In genomic region chr7:80857181-80857580, GRCm38 (mm10) we compare ENCODE assay signal across 10 mouse cellular contexts. TPM values are rescaled to one million over a fixed set of nuclear protein-coding genes. Genes with fewer than 3 reads are reported as not detected.
A peak's percentile ranks its signal among the peaks of the same experiment; 100 is the strongest.
DNase-seq lines count a peak whose midpoint lies in the region; ATAC-seq and TF ChIP-seq lines count a peak whose summit lies in the region.
"Had no signal": no experiment of that assay in that cellular context is flagged by ENCODE, and none has a peak within 500 bp of the region (broad histone marks: within the 10 kb centered on the region; RNA-seq: fewer than 3 reads in every experiment).

No protein-coding gene starts in this region.

- no peak overlapping the region for H3K9ac ChIP-seq in intestine, embryonic 14.5 days (ENCODE audit: low read length)
- H3K9ac ChIP-seq in intestine, embryonic 15.5 days = no peak overlapping the region
- no peak overlapping the region for H3K9ac ChIP-seq in heart, postnatal 0 days (replicated peaks; ENCODE audit: low read depth, low read length)
- H3K9ac ChIP-seq: embryonic facial prominence, embryonic 12.5 days; neural tube, embryonic 13.5 days had no signal

- H3K36me3 ChIP-seq in intestine, embryonic 14.5 days (ENCODE audit: control insufficient read depth, insufficient read depth, low read length) = no peaks in the 10 kb centered on the region
- H3K36me3 ChIP-seq in intestine, embryonic 15.5 days = no peaks in the 10 kb centered on the region
- no peaks in the 10 kb centered on the region for H3K36me3 ChIP-seq in heart, postnatal 0 days (replicated peaks; ENCODE audit: control insufficient read depth, insufficient read depth, low read length)
- H3K36me3 ChIP-seq in splenic B cell, adult 2 months (ENCODE audit: control insufficient read depth, insufficient read depth, low read length, poor library complexity, severe bottlenecking) = no peaks in the 10 kb centered on the region
- H3K36me3 ChIP-seq: embryonic facial prominence, embryonic 12.5 days; neural tube, embryonic 13.5 days had no signal

- H3K9me3 ChIP-seq in intestine, embryonic 14.5 days (ENCODE audit: control insufficient read depth, low read length) = no peaks in the 10 kb centered on the region
- no peaks in the 10 kb centered on the region for H3K9me3 ChIP-seq in intestine, embryonic 15.5 days
- H3K9me3 ChIP-seq in heart, postnatal 0 days (replicated peaks; ENCODE audit: control insufficient read depth, low read length) = no peaks in the 10 kb centered on the region
- H3K9me3 ChIP-seq: neural tube, embryonic 13.5 days had no signal

- H3K27ac ChIP-seq in intestine, embryonic 14.5 days (ENCODE audit: low read depth) = no peak overlapping the region
- H3K27ac ChIP-seq in intestine, embryonic 15.5 days = no peak overlapping the region
- no peak overlapping the region for H3K27ac ChIP-seq in heart, postnatal 0 days (ENCODE audit: low read depth)
- H3K27ac ChIP-seq: embryonic facial prominence, embryonic 12.5 days; neural tube, embryonic 13.5 days had no signal

- no peak for ATAC-seq in intestine, embryonic 14.5 days (replicated peaks; ENCODE audit: low FRiP score, low TSS enrichment, low read depth)
- ATAC-seq in intestine, embryonic 15.5 days = no peak
- no peak for ATAC-seq in heart, postnatal 0 days (ENCODE audit: insufficient read depth, low read depth)

- H3K4me1 ChIP-seq in intestine, embryonic 14.5 days (replicated peaks; ENCODE audit: control insufficient read depth, insufficient read depth, low read length) = peaks cover 11% of the 10 kb centered on the region
- peaks cover 10% of the 10 kb centered on the region; the same call in 1 of the 2 replicates for H3K4me1 ChIP-seq in intestine, embryonic 15.5 days (replicated peaks)
- peaks cover 8% of the 10 kb centered on the region for H3K4me1 ChIP-seq in heart, postnatal 0 days (ENCODE audit: control insufficient read depth, insufficient read depth)

- no peaks in the 10 kb centered on the region for H3K27me3 ChIP-seq in intestine, embryonic 14.5 days (replicated peaks; ENCODE audit: control insufficient read depth, insufficient read depth, low read length)
- no peaks in the 10 kb centered on the region for H3K27me3 ChIP-seq in intestine, embryonic 15.5 days (replicated peaks)
- no peaks in the 10 kb centered on the region for H3K27me3 ChIP-seq in heart, postnatal 0 days (ENCODE audit: control insufficient read depth, insufficient read depth, low read length)
- H3K27me3 ChIP-seq in splenic B cell, adult 2 months (ENCODE audit: control insufficient read depth, insufficient read depth, low read length, poor library complexity, severe bottlenecking) = no peaks in the 10 kb centered on the region
- H3K27me3 ChIP-seq: embryonic facial prominence, embryonic 12.5 days; neural tube, embryonic 13.5 days had no signal

- DNase-seq in intestine, embryonic 14.5 days (ENCODE audit: low spot score) = peak; percentile 88
- peak; percentile 82 for DNase-seq in adrenal gland, adult 2 months
- peak; percentile 87 for DNase-seq in embryo, embryonic 10.5 days (ENCODE audit: low spot score)
- DNase-seq in heart, postnatal 0 days (ENCODE audit: low spot score) = peak; percentile 71
- DNase-seq in layer of hippocampus, postnatal 36 days = peak; percentile 66 to 70
- DNase-seq in mesoderm, embryonic 11.5 days (ENCODE audit: low read depth, low spot score) = peak; percentile 73
- peak; percentile 87 for DNase-seq in splenic B cell, adult 2 months (ENCODE audit: low read depth, low spot score)

- 28% methylated on average over 6 of the region's 6 CpGs for WGBS in intestine, embryonic 14.5 days
- WGBS in intestine, embryonic 15.5 days = 20% methylated on average over 6 of the region's 6 CpGs
- 11% methylated on average over 6 of the region's 6 CpGs for WGBS in heart, postnatal 0 days

- H3K4me2 ChIP-seq in intestine, embryonic 14.5 days (ENCODE audit: low read length) = no peak overlapping the region
- no peak overlapping the region for H3K4me2 ChIP-seq in intestine, embryonic 15.5 days (replicated peaks)
- no peak overlapping the region for H3K4me2 ChIP-seq in heart, postnatal 0 days (ENCODE audit: low read depth, low read length)
- H3K4me2 ChIP-seq: embryonic facial prominence, embryonic 12.5 days; neural tube, embryonic 13.5 days had no signal

- TF ChIP-seq EP300 in heart, postnatal 0 days (IDR thresholded peaks at IDR 0.05; ENCODE audit: low read depth) = no peak

- peak; percentile 88 for TF ChIP-seq CTCF in heart, postnatal 0 days (IDR thresholded peaks at IDR 0.05; ENCODE audit: low read depth)

- no peak overlapping the region for H3K4me3 ChIP-seq in intestine, embryonic 14.5 days (ENCODE audit: low read depth, low read length)
- no peak overlapping the region for H3K4me3 ChIP-seq in intestine, embryonic 15.5 days (replicated peaks)
- H3K4me3 ChIP-seq in heart, postnatal 0 days (ENCODE audit: low read depth, low read length) = no peak overlapping the region
- H3K4me3 ChIP-seq: embryonic facial prominence, embryonic 12.5 days; neural tube, embryonic 13.5 days had no signal

RNA-seq across cellular contexts. Expression of gene Zscan2, which starts 3.5 kb away (rescaled TPM):
- polyA plus RNA-seq in intestine, embryonic 14.5 days (2014; fragmentation: Nextera tagmentation; extraction: Ambion mirVana) = 2.4 and 3.3 TPM in 2 replicates
- polyA plus RNA-seq in intestine, embryonic 15.5 days (2015; fragmentation: Nextera tagmentation; extraction: Ambion mirVana) = 1.1 and 1.6 TPM in 2 replicates
- 1 to 10 TPM; 4.6 to 6.6 TPM for total RNA-seq in adrenal gland, adult 2 months (2021)
- polyA plus RNA-seq in adrenal gland, adult 2 months (2012; rRNA removed) = 4.0 and 4.4 TPM in 2 replicates
- total RNA-seq in heart, postnatal 0 days (2014; rRNA removed; ENCODE audit: low replicate concordance) = 3.7 and 22.0 TPM in 2 replicates
- 1.3 and 2.0 TPM in 2 replicates for polyA plus RNA-seq in heart, postnatal 0 days (2015; fragmentation: Nextera tagmentation; extraction: Ambion mirVana)
- 10 to 100 TPM; 12.9 to 13.2 TPM for total RNA-seq in layer of hippocampus, postnatal 36 days (2021)

RNA-seq across cellular contexts. Expression of gene Iqgap1, which starts 31.4 kb away (rescaled TPM):
- polyA plus RNA-seq in intestine, embryonic 14.5 days (2014; fragmentation: Nextera tagmentation; extraction: Ambion mirVana) = 81.7 and 82.5 TPM in 2 replicates
- 72.9 and 76.2 TPM in 2 replicates for polyA plus RNA-seq in intestine, embryonic 15.5 days (2015; fragmentation: Nextera tagmentation; extraction: Ambion mirVana)
- 10 to 100 TPM; 84.8 to 88.4 TPM for total RNA-seq in adrenal gland, adult 2 months (2021)
- polyA plus RNA-seq in adrenal gland, adult 2 months (2012; rRNA removed) = 15.7 and 19.1 TPM in 2 replicates
- 39.8 and 88.5 TPM in 2 replicates for total RNA-seq in heart, postnatal 0 days (2014; rRNA removed; ENCODE audit: low replicate concordance)
- 22.6 and 23.6 TPM in 2 replicates for polyA plus RNA-seq in heart, postnatal 0 days (2015; fragmentation: Nextera tagmentation; extraction: Ambion mirVana)
- total RNA-seq in layer of hippocampus, postnatal 36 days (2021) = 10 to 100 TPM; 19.5 to 23.9 TPM

RNA-seq across cellular contexts. Expression of gene Wdr73, which starts 43.9 kb away (rescaled TPM):
- polyA plus RNA-seq in intestine, embryonic 14.5 days (2014; fragmentation: Nextera tagmentation; extraction: Ambion mirVana) = 34.4 and 37.9 TPM in 2 replicates
- polyA plus RNA-seq in intestine, embryonic 15.5 days (2015; fragmentation: Nextera tagmentation; extraction: Ambion mirVana) = 32.8 and 35.7 TPM in 2 replicates
- 10 to 100 TPM in 1 of 2 experiments, 1 to 10 TPM in 1; 9.5 to 24.4 TPM for total RNA-seq in adrenal gland, adult 2 months (2021)
- polyA plus RNA-seq in adrenal gland, adult 2 months (2012; rRNA removed) = 9.5 and 15.8 TPM in 2 replicates
- 22.4 and 23.2 TPM in 2 replicates for total RNA-seq in heart, postnatal 0 days (2014; rRNA removed; ENCODE audit: low replicate concordance)
- 11.4 and 12.4 TPM in 2 replicates for polyA plus RNA-seq in heart, postnatal 0 days (2015; fragmentation: Nextera tagmentation; extraction: Ambion mirVana)
- total RNA-seq in layer of hippocampus, postnatal 36 days (2021) = 10 to 100 TPM; 24.5 to 28.7 TPM

RNA-seq across cellular contexts. Expression of gene Nmb, which starts 47.7 kb away (rescaled TPM):
- polyA plus RNA-seq in intestine, embryonic 14.5 days (2014; fragmentation: Nextera tagmentation; extraction: Ambion mirVana) = 7.1 and 7.4 TPM in 2 replicates
- 4.5 and 4.6 TPM in 2 replicates for polyA plus RNA-seq in intestine, embryonic 15.5 days (2015; fragmentation: Nextera tagmentation; extraction: Ambion mirVana)
- 1 to 10 TPM; 1.4 to 3.7 TPM for total RNA-seq in adrenal gland, adult 2 months (2021)
- polyA plus RNA-seq in adrenal gland, adult 2 months (2012; rRNA removed) = 4.8 and 6.5 TPM in 2 replicates
- 5.5 and 17.6 TPM in 2 replicates for total RNA-seq in heart, postnatal 0 days (2014; rRNA removed; ENCODE audit: low replicate concordance)
- 4.2 and 4.4 TPM in 2 replicates for polyA plus RNA-seq in heart, postnatal 0 days (2015; fragmentation: Nextera tagmentation; extraction: Ambion mirVana)
- 10 to 100 TPM in 1 of 2 experiments, 1 to 10 TPM in 1; 9.9 to 11.0 TPM for total RNA-seq in layer of hippocampus, postnatal 36 days (2021)
